Mouse (Mus musculus) urinary bladder, postnatal 0 days (tissue): ENCODE results near the gene H2al1d. TPM values are rescaled to one million over a fixed set of nuclear protein-coding genes. Genes with fewer than 3 reads are reported as not detected.

Source experiments
- polyA plus RNA-seq: library from polyadenylated mRNA; unstranded; fragments of >200 nt; fragmentation: Nextera tagmentation; extraction: Ambion mirVana; gene quantifications from 2 replicates; pipeline ENCODE4 v1.2.1, GENCODE M21; 2015

H2al1d gene
- polyA plus RNA-seq = not detected in 2 replicates

GRCm38 (mm10) chrX:11308524-11308923 lies at the start of gene H2al1d:
H2al1d (plus strand) TSS chrX:11308824.

DNA sequence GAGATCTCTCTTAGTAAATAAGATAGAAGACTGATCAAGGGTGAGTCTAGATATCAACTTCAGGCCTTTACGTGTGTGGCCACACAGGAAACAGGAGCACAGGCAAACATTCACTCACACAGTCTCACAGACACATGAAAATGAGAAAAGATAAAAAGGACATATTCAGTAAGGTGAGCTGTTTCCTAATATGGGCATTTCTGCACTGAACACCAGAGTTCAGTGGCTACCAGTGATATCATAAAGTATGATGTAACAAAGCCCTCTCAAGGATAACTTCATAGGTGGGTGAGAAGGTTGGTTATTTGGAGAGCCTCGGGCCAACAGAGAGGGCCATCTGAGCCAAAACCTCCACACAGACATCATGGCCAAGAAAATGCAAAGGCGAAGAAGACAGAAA lies 9.7 kb upstream of the H2al1d start, which contains the start of gene H2al1a:
H2al1a (plus strand) TSS at position 301 of the 400 bp plus-strand sequence.

GRCm38 (mm10) chrX:11302132-11302531 lies 6.5 kb upstream of the H2al1d start, which contains the start of gene H2al1b:
H2al1b (plus strand) TSS chrX:11302432.

GRCm38 (mm10) chrX:11305355-11305754 lies 3.3 kb upstream of the H2al1d start, which contains the start of gene H2al1c:
H2al1c (plus strand) TSS chrX:11305655.

GRCm38 (mm10) chrX:11311634-11312033 lies 3.0 kb downstream of the H2al1d start, which contains the start of gene H2al1e:
H2al1e (plus strand) TSS chrX:11311934.

DNA sequence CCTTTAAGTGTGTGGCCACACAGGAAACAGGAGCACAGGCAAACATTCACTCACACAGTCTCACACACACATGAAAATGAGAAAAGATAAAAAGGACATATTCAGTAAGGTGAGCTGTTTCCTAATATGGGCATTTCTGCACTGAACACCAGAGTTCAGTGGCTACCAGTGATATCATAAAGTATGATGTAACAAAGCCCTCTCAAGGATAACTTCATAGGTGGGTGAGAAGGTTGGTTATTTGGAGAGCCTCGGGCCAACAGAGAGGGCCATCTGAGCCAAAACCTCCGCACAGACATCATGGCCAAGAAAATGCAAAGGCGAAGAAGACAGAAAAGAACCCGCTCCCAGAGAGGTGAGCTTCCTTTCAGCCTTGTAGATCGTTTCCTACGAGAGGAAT lies 6.2 kb downstream of the H2al1d start, which contains the start of gene H2al1f:
H2al1f (plus strand) TSS at position 301 of the 400 bp plus-strand sequence.

GRCm38 (mm10) chrX:11317956-11318355 lies 9.3 kb downstream of the H2al1d start, which contains the start of gene H2al1g:
H2al1g (plus strand) TSS chrX:11318256.

GRCm38 (mm10) chrX:11321192-11321591 lies 12.6 kb downstream of the H2al1d start, which contains the start of gene H2al1h:
H2al1h (plus strand) TSS chrX:11321492.

GRCm38 (mm10) chrX:11324359-11324758 lies 15.7 kb downstream of the H2al1d start, which contains the start of gene H2al1i:
H2al1i (plus strand) TSS chrX:11324659.

GRCm38 (mm10) chrX:11327522-11327921 lies 18.9 kb downstream of the H2al1d start, which contains the start of gene H2al1j:
H2al1j (plus strand) TSS chrX:11327822.

Other genes starting within 250 kb of the H2al1d start
- not detected in 2 replicates for gene H2al1a, start 9.6 kb upstream of the H2al1d start, polyA plus RNA-seq
- not detected in 2 replicates for gene H2al1b, start 6.4 kb upstream of the H2al1d start, polyA plus RNA-seq
- not detected in 2 replicates for gene H2al1c, start 3.2 kb upstream of the H2al1d start, polyA plus RNA-seq
- gene H2al1e, start 3.1 kb downstream of the H2al1d start, polyA plus RNA-seq = not detected in 2 replicates
- gene H2al1f, start 6.3 kb downstream of the H2al1d start, polyA plus RNA-seq = not detected in 2 replicates
- not detected in 2 replicates for gene H2al1g, start 9.4 kb downstream of the H2al1d start, polyA plus RNA-seq
- gene H2al1h, start 12.7 kb downstream of the H2al1d start, polyA plus RNA-seq = not detected in 2 replicates
- not detected in 2 replicates for gene H2al1i, start 15.8 kb downstream of the H2al1d start, polyA plus RNA-seq
- gene H2al1j, start 19.0 kb downstream of the H2al1d start, polyA plus RNA-seq = not detected in 2 replicates